Mouse (Mus musculus): ENCODE measurements around the gene Slc15a5. TPM values are rescaled to one million over a fixed set of nuclear protein-coding genes. Genes with fewer than 3 reads are reported as not detected.

The Slc15a5 gene
- polyA plus RNA-seq, 1 experiment from 2014 or later: not detected

DNA sequence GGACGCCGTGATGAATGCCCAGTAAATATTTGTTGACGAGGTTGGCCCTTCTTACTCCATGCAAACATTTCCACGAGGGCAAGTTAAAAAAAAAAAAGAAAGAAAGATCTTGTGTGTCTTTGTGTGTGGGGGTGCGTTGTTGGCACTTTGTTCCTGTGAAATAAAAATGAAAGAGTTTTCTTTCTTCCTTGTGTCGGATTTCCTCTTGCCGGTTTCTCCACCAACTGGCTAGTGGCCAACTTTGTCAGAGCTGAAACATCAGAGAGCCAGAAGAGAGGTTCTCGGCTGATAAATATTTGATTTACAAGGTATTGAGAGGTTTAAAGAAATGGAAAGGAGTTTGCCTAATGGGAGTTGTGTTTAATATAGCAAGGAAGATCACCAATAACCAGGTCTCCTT, 144.4 kb downstream of the Slc15a5 start:
- Histone ChIP-seq H3K9ac (ENCODE audit: low read length) (no peak overlapping the region), H3K4me2 (ENCODE audit: low read length) (no peak overlapping the region; the same call in 1 of the 2 replicates), H3K27me3 (replicated peaks; ENCODE audit: control insufficient read depth, insufficient read depth, low read length) (no peaks in the 10 kb centered on the region), H3K4me3 (ENCODE audit: low read depth, low read length) (no peak overlapping the region), H3K27ac (ENCODE audit: low read depth) (no peak overlapping the region), H3K9me3 (ENCODE audit: control insufficient read depth, low read length) (no peaks in the 10 kb centered on the region), H3K4me1 (replicated peaks; ENCODE audit: control insufficient read depth, insufficient read depth, low read length) (peaks cover 10% of the 10 kb centered on the region; the same call in 1 of the 2 replicates), H3K36me3 (ENCODE audit: control insufficient read depth, insufficient read depth, low read length) (no peaks in the 10 kb centered on the region)
- 45% methylated on average over 8 of the region's 8 CpGs for WGBS
- DNase-seq (ENCODE audit: low spot score) (no peak), ATAC-seq (replicated peaks; ENCODE audit: low FRiP score, low TSS enrichment, low read depth) (no peak)

DNA sequence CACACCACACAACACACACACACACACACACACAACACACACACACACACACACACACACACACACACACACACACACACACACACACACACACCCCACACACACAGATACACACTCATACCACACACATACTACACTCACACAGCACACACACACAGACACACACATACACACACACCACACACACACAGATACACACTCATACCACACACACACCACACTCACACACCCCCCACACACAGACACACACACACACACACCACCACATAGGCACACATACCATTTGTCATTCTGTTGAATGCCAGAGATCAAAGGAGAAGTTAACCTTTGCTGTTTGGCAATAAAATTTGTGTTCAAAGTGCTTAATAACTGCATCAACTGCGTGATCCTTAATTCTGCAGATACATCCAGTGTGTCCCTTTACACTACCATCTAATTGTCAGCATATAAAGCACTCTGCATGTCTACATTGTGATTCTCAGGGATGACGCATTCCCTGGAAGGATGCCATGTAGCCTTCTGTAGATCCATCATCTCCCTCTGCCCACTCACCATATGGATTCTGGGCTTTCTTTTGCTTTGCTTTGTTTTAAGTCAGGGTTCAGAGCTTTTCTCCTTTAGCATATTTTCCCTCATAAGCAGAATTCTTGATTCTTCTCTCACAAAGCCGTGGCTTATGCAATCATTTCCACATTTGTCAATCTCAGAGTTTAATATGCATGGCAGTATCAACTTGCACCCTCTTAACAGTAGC, 145.0 kb downstream of the Slc15a5 start:
- Histone ChIP-seq H3K4me1 (replicated peaks; ENCODE audit: control insufficient read depth, insufficient read depth, low read length) (peaks cover 10% of the 10 kb centered on the region; the same call in 1 of the 2 replicates), H3K9ac (ENCODE audit: low read length) (no peak overlapping the region), H3K27ac (ENCODE audit: low read depth) (no peak overlapping the region), H3K27me3 (replicated peaks; ENCODE audit: control insufficient read depth, insufficient read depth, low read length) (no peaks in the 10 kb centered on the region), H3K9me3 (ENCODE audit: control insufficient read depth, low read length) (no peaks in the 10 kb centered on the region), H3K4me3 (ENCODE audit: low read depth, low read length) (no peak overlapping the region), H3K4me2 (ENCODE audit: low read length) (no peak overlapping the region; the same call in 1 of the 2 replicates), H3K36me3 (ENCODE audit: control insufficient read depth, insufficient read depth, low read length) (no peaks in the 10 kb centered on the region)
- ATAC-seq (replicated peaks; ENCODE audit: low FRiP score, low TSS enrichment, low read depth): no peak
- DNase-seq (ENCODE audit: low spot score): no peak
- WGBS: 50% methylated on average over 3 of the region's 3 CpGs

Other genes starting within 250 kb of the Slc15a5 start
- 199 and 260 TPM in 2 replicates for gene Mgst1, start 60.4 kb upstream of the Slc15a5 start, polyA plus RNA-seq (2014; fragmentation: Nextera tagmentation; extraction: Ambion mirVana)